Mouse (Mus musculus) heart, embryonic 14.5 days (tissue): Measurements from ENCODE around the gene Stag1. TPM values are rescaled to one million over a fixed set of nuclear protein-coding genes. Genes with fewer than 3 reads are reported as not detected.

Source experiments
- polyA plus RNA-seq: library from polyadenylated mRNA; unstranded; fragments of >200 nt; fragmentation: Nextera tagmentation; extraction: Ambion mirVana; gene quantifications from 2 replicates; pipeline ENCODE4 v1.2.1, GENCODE M21; 2014

Stag1 gene
- polyA plus RNA-seq, 1 experiment from 2014 or later: 34.8 TPM

Other genes starting within 250 kb of the Stag1 start
- 0.69 and 0.94 TPM in 2 replicates for gene Il20rb, start 111.0 kb upstream of the Stag1 start, polyA plus RNA-seq
- gene Nck1, start 51.7 kb upstream of the Stag1 start, polyA plus RNA-seq: 56.2 and 61.7 TPM in 2 replicates
- gene Slc35g2, start 26.7 kb upstream of the Stag1 start, polyA plus RNA-seq: 10.3 and 11.0 TPM in 2 replicates